Mouse (Mus musculus): ENCODE measurements around the gene Olfr92. TPM values are rescaled to one million over a fixed set of nuclear protein-coding genes. Genes with fewer than 3 reads are reported as not detected.
"Not testable (repeated sequence)": the region's sequence is repeated elsewhere in the genome, so short reads cannot be mapped to it uniquely, and the experiment has no call there.

The Olfr92 gene
- not detected for total RNA-seq (2021)
- long read RNA-seq, experiment 1: 0 reads
- long read RNA-seq, experiment 2: 0 reads

DNA sequence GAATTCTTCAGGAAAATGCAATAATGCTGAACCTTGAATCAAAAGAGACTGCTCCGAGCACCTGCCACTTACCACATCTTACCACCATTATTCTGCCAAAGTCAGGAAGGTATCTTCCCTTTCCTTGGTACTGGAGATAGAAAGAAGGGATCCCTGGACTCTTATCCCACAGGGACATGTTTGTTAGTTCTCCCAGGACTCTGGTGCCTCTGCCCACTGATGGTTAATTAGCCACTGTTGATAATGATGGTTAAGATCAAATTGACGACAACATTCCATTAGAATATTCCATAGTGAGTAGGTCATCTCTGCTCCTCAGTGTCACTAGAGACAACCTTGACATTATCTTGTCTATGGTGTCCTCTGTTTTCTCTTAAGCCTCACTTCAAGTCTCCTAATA, at the start of gene Olfr92:
Olfr92 (minus strand) TSS at position 101 of the 400 bp plus-strand sequence.
- Histone ChIP-seq H3K27ac (no peak within 1 kb of the TSS), H3K4me3 (no peak within 1 kb of the TSS)
- TF ChIP-seq CTCF (IDR thresholded peaks at IDR 0.05): no peak
- no peak for DNase-seq
- intact Hi-C loops (cut with DNase I): no loop called here

DNA sequence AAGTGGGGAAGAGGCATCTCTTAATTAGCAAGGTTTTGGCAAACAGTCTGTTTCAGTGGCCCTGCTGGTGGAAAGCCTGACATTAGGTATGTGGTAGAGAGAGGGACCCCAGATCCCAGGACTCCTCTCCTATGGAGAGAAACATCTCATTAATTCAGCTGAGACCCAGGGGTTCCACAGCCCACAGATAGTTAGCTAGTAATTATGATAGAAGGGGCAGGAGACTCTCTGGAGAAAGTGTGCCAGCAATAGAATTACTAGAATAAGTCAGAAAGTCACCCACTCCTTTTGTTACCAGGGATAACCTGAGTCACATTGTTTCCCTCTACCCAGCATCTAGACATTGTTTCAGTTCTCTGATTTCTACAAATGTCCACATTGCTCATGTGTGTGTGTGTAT, 41.5 kb upstream of the Olfr92 start, which contains the start of gene Olfr93:
Olfr93 (minus strand) TSS at position 101 of the 400 bp plus-strand sequence.
- H3K4me3 ChIP-seq: no peak within 1 kb of the TSS

DNA sequence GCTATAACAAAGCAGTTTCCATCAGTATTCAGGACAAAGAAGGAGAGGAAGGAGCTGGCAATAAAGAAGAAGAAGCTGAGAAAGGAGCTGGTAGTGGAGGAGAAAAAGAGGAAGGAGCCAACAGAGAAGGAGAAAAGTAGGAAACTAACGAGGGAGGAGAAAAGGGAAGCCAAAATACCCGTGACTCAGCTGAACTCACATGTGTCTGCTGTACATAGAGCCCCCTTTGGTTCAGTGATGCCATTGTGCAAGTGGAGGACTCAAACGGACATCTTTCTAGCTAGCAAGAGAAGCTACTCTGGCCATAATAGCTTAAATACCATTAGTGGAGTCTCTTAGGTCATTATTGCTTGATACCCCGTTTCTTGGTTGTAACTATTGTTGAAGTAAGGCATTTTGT, 11.5 kb upstream of the Olfr92 start:
- intact Hi-C loops (cut with DNase I); DNase-seq; H3K27ac ChIP-seq; H3K4me3 ChIP-seq: not testable (repeated sequence)

More for the DNA sequence above, 41.5 kb upstream of the Olfr92 start, which contains the start of gene Olfr93:
- TF ChIP-seq CTCF (IDR thresholded peaks at IDR 0.05): no peak
- H3K27ac ChIP-seq: no peak within 1 kb of the TSS
- intact Hi-C loops (cut with DNase I): no loop called here
- no peak for DNase-seq

DNA sequence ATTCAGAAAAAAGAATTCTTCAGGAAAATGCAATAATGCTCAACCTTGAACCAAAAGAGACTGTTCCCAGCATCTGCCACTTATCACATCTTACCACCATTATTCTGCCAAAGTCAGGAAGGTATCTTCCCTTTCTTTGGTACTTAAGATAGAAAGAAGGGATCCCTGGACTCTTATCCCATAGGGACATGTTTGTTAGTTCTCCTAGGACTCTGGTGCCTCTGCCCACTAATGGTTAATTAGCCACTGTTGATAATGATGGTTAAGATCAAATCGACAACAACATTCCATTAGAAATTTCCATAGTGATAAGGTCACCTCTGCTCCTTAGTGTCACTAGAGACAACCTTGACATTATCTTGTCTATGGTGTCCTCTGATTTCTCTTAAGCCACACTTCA, 21.7 kb downstream of the Olfr92 start, which contains the start of gene Olfr91:
Olfr91 (minus strand) TSS at position 101 of the 400 bp plus-strand sequence.
- Histone ChIP-seq H3K4me3 (no peak within 1 kb of the TSS), H3K27ac (no peak within 1 kb of the TSS)
- DNase-seq: no peak
- TF ChIP-seq CTCF (IDR thresholded peaks at IDR 0.05): no peak
- intact Hi-C loops (cut with DNase I): no loop called here

DNA sequence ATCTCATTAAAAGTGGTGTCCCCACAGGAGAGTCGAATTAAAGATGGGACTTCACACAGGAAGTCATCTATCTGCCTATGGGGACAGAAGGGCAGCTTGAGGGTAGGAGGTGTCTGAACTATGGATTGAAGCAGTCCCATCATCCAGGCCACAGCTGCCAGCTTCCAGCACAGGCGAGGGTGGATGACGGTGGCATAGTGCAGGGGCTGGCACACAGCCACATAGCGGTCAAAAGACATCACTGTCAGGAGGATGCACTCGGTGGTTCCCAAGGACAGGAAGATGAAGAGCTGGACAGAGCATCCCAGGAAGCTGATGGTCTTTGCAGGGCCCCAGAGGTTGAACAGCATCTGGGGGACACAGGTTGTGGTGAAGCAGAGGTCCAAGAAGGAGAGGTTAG, 26.6 kb downstream of the Olfr92 start:
- TF ChIP-seq CTCF (IDR thresholded peaks at IDR 0.05): no peak
- H3K27ac ChIP-seq: no peak overlapping the region
- no peak overlapping the region for H3K4me3 ChIP-seq
- no peak for DNase-seq
- intact Hi-C loops (cut with DNase I): no loop called here

DNA sequence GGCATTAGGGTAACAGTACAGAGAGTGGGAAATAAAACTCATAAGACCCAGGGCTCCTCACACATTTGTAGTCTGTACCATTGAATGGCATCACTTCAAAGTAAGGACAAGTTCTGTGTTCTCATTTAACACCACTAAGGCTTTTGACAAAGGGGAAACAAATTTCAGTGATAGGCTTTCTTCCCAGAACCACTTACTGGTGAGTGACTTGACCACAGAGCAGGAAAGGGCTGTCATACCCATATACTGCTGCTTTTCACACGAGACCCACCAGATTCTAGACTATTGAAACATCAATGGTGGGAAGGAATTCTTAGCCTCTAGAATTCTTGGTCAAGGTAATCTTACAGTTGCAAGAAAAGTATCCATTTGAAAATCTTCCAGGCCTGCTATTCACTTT, 27.7 kb downstream of the Olfr92 start:
- intact Hi-C loops (cut with DNase I): no loop called here
- H3K4me3 ChIP-seq: no peak overlapping the region
- no peak overlapping the region for H3K27ac ChIP-seq
- no peak for DNase-seq
- TF ChIP-seq CTCF (IDR thresholded peaks at IDR 0.05): no peak

DNA sequence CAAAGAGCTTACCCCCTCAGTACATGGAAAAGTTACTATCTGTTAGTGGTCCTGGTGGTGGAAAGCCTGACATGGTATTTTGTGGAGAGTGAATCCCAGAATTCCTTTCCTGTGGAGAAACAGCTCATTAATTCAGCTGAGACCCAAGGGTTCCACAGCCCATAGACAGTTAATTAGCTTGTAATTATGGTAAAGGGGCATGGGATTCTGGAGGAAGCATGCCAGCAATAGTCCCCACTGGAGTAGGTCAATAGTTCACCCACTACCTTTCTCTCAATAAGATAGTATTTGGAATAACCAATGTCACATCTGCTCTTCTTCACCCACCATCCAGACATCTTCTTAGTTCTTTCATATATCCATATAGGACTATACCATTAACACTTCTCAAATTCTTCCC, 31.5 kb downstream of the Olfr92 start, which contains the start of gene Olfr90:
Olfr90 (minus strand) TSS at position 101 of the 400 bp plus-strand sequence.
- DNase-seq: no peak
- intact Hi-C loops (cut with DNase I): no loop called here
- Histone ChIP-seq H3K4me3 (no peak within 1 kb of the TSS), H3K27ac (no peak within 1 kb of the TSS)
- no peak for TF ChIP-seq CTCF (IDR thresholded peaks at IDR 0.05)

DNA sequence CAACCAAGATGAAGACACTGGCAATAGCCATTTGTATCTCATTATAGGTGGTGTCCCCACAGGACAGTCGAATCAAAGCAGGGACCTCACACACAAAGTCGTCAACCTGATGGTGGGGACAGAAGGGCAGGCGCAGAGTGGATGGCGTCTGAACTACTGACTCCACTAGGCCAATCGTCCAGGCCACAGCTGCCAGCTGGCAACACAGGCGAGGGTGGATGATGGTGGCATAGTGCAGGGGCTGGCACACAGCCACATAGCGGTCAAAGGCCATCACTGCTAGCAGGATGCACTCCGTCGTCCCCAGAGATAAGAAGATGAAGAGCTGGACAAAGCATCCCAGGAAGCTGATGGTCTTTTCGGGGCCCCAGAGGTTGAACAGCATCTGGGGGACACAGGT, 34.3 kb downstream of the Olfr92 start:
- intact Hi-C loops (cut with DNase I): no loop called here
- no peak for TF ChIP-seq CTCF (IDR thresholded peaks at IDR 0.05)

DNA sequence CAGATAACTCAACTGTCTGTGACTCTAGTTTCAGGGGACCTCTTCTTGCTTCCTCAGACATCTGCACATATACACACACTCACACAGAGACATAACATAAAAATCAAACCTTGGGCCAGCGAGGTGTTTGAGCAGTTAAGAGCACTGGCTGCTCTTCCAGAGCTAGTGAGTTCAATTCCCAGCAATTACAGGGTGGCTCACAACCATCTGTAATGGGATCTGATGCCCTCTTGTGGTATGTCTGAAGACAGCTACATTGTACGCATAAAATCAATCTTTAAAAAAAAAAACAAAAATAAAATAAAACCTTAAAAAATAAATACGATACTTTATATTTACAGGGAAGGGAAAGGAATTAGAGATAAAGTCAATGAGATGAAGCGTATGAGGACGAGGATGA, 35.3 kb downstream of the Olfr92 start:
- intact Hi-C loops (cut with DNase I): no loop called here
- DNase-seq: no peak
- H3K4me3 ChIP-seq: no peak overlapping the region
- peak; percentile 34 for TF ChIP-seq CTCF (IDR thresholded peaks at IDR 0.05)
- no peak overlapping the region for H3K27ac ChIP-seq

More for the DNA sequence above, 34.3 kb downstream of the Olfr92 start:
- DNase-seq: no peak
- Histone ChIP-seq H3K4me3 (no peak overlapping the region), H3K27ac (no peak overlapping the region)

DNA sequence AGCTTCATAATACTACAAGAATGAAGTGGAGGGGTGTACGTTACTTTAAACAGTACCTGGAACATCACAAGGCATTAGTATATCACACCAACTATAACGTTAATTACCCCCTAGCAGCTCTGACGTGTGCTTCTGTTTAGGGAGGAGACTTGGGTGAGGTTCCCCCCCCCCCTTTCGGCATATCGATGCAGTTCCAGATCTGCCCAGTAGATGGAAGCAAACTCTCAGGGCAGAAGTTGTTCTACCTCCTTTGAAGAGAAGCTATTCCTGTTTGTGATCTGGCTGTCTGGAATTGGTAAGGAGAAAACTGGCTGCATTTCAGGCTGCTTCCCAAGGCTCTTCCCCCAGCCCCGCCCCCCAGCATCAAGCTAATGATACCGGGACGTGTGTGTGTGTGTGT, 36.6 kb downstream of the Olfr92 start:
- no peak overlapping the region for H3K4me3 ChIP-seq
- TF ChIP-seq CTCF (IDR thresholded peaks at IDR 0.05): peak; percentile 76
- DNase-seq: peak; percentile 50
- intact Hi-C loops (cut with DNase I): loop anchor here (1.0 kb wide), 1 partner anchor 120 kb away; no protein-coding TSS in a partner anchor
- H3K27ac ChIP-seq: no peak overlapping the region

DNA sequence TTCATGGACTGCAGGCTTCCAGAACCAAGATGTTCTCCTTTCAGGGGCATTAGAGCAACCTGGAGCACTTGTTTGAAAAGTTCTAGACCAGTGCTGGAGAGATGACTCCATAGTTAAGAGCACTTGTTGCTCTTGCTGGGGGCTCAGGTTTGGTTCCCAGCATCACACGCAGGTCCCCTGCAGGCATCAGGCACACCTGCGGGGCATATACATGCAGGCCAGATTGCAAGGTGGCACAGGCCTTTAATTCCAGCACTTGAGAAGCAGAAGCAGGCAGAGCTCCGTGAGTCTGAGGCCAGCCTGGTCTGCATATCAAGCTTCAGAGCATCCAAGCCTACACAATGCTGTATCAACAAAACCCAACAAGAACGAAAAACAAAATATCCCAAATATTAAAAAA, 38.2 kb downstream of the Olfr92 start:
- no peak for DNase-seq
- no peak for TF ChIP-seq CTCF (IDR thresholded peaks at IDR 0.05)
- intact Hi-C loops (cut with DNase I): no loop called here
- H3K4me3 ChIP-seq: no peak overlapping the region
- no peak overlapping the region for H3K27ac ChIP-seq

DNA sequence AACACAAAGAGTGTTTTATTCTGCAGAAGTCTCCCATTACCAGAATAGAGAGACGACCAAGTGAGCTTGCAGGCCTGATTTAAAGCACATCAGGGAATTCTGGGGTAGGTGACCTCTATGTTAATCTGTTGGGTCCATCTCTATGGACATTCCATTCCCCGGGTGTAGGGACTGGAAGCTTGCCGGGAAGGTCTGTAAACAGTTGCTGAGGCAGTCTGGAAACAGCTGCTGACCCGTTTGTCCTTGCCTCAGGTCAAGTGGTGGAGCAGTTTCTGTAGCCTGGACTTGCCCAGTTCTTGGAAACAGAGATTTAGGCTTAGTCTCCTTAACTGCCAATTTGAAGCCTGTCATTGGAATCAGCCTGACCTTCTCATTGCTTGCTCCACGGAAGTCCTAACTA, 39.8 kb downstream of the Olfr92 start:
- intact Hi-C loops (cut with DNase I): no loop called here
- no peak for TF ChIP-seq CTCF (IDR thresholded peaks at IDR 0.05)

DNA sequence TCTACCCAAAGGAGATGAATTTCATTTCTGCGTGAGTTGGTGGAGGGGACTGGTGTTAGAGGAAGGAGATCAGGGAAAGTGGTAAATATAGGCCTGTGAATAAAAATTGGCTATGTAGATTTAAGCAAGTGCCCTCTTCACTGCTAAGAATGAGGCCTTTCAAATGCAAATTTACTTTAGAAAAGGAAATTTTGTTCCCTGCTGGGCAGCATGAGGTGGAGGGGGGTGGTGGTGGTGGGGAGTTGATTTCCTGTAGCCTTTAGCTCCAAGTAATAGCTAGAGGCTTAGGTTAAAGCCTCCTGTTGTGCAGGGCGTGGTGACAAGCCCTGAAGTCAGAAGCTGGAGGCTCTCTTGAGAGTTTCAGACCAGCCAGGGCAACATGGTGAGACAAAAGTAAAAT, 40.9 kb downstream of the Olfr92 start:
- no peak for DNase-seq
- TF ChIP-seq CTCF (IDR thresholded peaks at IDR 0.05): no peak
- Histone ChIP-seq H3K4me3 (no peak overlapping the region), H3K27ac (no peak overlapping the region)
- intact Hi-C loops (cut with DNase I): no loop called here

More for the DNA sequence above, 39.8 kb downstream of the Olfr92 start:
- peak; percentile 52 for DNase-seq
- H3K27ac ChIP-seq: peak overlapping the region; percentile 53; the same call in 1 of the 2 replicates
- no peak overlapping the region for H3K4me3 ChIP-seq

DNA sequence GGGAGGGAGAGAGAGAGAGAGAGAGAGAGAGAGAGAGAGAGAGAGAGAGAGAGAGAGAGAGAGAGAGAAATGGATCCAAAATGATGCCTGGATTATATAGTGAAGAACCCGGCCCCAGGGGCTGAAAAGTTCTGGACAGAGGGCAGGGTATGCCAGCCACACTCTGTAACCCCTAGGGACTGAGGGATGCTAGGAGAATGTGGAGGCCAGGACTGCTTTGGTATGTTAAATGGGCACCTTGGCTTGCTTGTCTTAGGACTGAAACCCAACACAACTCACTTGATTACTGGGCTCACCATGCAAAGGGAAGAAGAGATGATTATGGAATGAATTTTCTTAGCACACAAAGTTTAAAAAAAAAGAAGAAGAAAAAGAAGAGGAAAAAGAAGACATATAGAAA, 41.7 kb downstream of the Olfr92 start:
- Histone ChIP-seq H3K4me3 (no peak overlapping the region), H3K27ac (no peak overlapping the region)
- intact Hi-C loops (cut with DNase I): no loop called here
- no peak for DNase-seq
- TF ChIP-seq CTCF (IDR thresholded peaks at IDR 0.05): no peak

Data from gastrocnemius, adult 2 months (tissue).